Mouse (Mus musculus) limb, embryonic 11.5 days (tissue): ENCODE results near the gene Arid4a. TPM values are rescaled to one million over a fixed set of nuclear protein-coding genes. Genes with fewer than 3 reads are reported as not detected.

Experiments used
- ATAC-seq: fragments of 200-750 bp; cut with Nextera tagmentation; 2 replicates; pipeline ENCODE4 v1.8.0; 2017; ENCODE audit warnings: low read depth; ENCODE audit not compliant: insufficient number of reproducible peaks, low FRiP score, low TSS enrichment
- DNase-seq: peaks from one replicate; pipeline ENCODE4 v3.0.0-alpha.2; 2015; ENCODE audit warnings: low spot score
- H3K27ac ChIP-seq: fragments of 300-500 bp; sonication (generic); replicated peaks from 2 replicates; pipeline ENCODE4 v1.5.1; 2014; ENCODE audit warnings: low read depth, mild to moderate bottlenecking, low read length
- H3K27me3 ChIP-seq: fragments of 300-500 bp; sonication (generic); 2 replicates; pipeline ENCODE4 v1.6.1; 2014; ENCODE audit warnings: mild to moderate bottlenecking, low read length, mixed read lengths; ENCODE audit not compliant: control insufficient read depth, insufficient read depth
- H3K36me3 ChIP-seq: fragments of 300-500 bp; sonication (generic); 2 replicates; pipeline ENCODE4 v1.6.1; 2014; ENCODE audit warnings: mild to moderate bottlenecking, low read length, moderate library complexity, mixed read lengths; ENCODE audit not compliant: control insufficient read depth, insufficient read depth
- H3K4me1 ChIP-seq: fragments of 300-500 bp; sonication (generic); 2 replicates; pipeline ENCODE4 v1.6.1; 2014; ENCODE audit warnings: low read length, mixed read lengths; ENCODE audit not compliant: control insufficient read depth, insufficient read depth
- H3K4me2 ChIP-seq: fragments of 300-500 bp; sonication (generic); 2 replicates; pipeline ENCODE4 v1.6.1; 2014; ENCODE audit warnings: low read depth, mild to moderate bottlenecking, moderate library complexity; ENCODE audit not compliant: severe bottlenecking
- H3K4me3 ChIP-seq: fragments of 300-500 bp; sonication (generic); 2 replicates; pipeline ENCODE4 v1.5.1; 2014; ENCODE audit warnings: low read depth, low read length
- H3K9ac ChIP-seq: fragments of 300-500 bp; sonication (generic); 2 replicates; pipeline ENCODE4 v1.6.1; 2014; ENCODE audit warnings: mild to moderate bottlenecking, low read length
- H3K9me3 ChIP-seq: fragments of 300-500 bp; sonication (generic); 2 replicates; pipeline ENCODE4 v1.6.1; 2016; ENCODE audit warnings: low read length; ENCODE audit not compliant: control insufficient read depth
- WGBS: fragments of 180-500 bp; shearing (Covaris S2); extraction: QIAGEN DNeasy Blood & Tissue Kit; methylation state at CpG from one replicate; pipeline ENCODE4 v1.1.7; 2014; 5-methylcytosine and 5-hydroxymethylcytosine counted together
- polyA plus RNA-seq: library from polyadenylated mRNA; unstranded; fragments of >200 nt; fragmentation: Nextera tagmentation; extraction: Ambion mirVana; gene quantifications from 2 replicates; pipeline ENCODE4 v1.2.1, GENCODE M21; 2014

Arid4a gene
- polyA plus RNA-seq, 1 experiment from 2014 or later: 37.4 TPM

GRCm38 (mm10) chr12:71147641-71148040 is 131.9 kb downstream of the Arid4a start:
- no peak overlapping the region for H3K4me2 ChIP-seq
- H3K9ac ChIP-seq: no peak overlapping the region
- peaks cover 12% of the 10 kb centered on the region for H3K36me3 ChIP-seq
- H3K4me1 ChIP-seq: no peaks in the 10 kb centered on the region
- H3K27ac ChIP-seq: no peak overlapping the region
- H3K9me3 ChIP-seq: no peaks in the 10 kb centered on the region
- ATAC-seq (no peak), DNase-seq (peak; percentile 62)
- no peak overlapping the region for H3K4me3 ChIP-seq
- 84% methylated on average over 3 of the region's 3 CpGs for WGBS
- H3K27me3 ChIP-seq: no peaks in the 10 kb centered on the region

Other genes starting within 250 kb of the Arid4a start
- gene Frmd6, start 190.5 kb upstream of the Arid4a start, polyA plus RNA-seq: 58.5 and 62.1 TPM in 2 replicates
- 266 and 287 TPM in 2 replicates for gene Actr10, start 78.1 kb upstream of the Arid4a start, polyA plus RNA-seq
- gene Psma3, start 41.4 kb upstream of the Arid4a start, polyA plus RNA-seq: 628 and 652 TPM in 2 replicates
- 0.29 TPM in 1 of 2 replicates, not detected in the other for gene Tomm20l, start 95.4 kb downstream of the Arid4a start, polyA plus RNA-seq
- gene Timm9, start 120.7 kb downstream of the Arid4a start, polyA plus RNA-seq: 72.7 and 75.1 TPM in 2 replicates
- 23.5 and 23.6 TPM in 2 replicates for gene 2700049A03Rik, start 120.9 kb downstream of the Arid4a start, polyA plus RNA-seq